Mouse (Mus musculus): ENCODE measurements around the gene Ptgs1. TPM values are rescaled to one million over a fixed set of nuclear protein-coding genes. Genes with fewer than 3 reads are reported as not detected.

Ptgs1 gene
- polyA plus RNA-seq, 2 experiments from 2014 or later, result 0.56 to 0.78 TPM

- no peak for ATAC-seq
Observed at GRCm38 (mm10) chr2:36215203-36215739, 15.0 kb upstream of the Ptgs1 start.

GRCm38 (mm10) chr2:36216546-36216945 lies 13.7 kb upstream of the Ptgs1 start:
- ATAC-seq, result no peak

GRCm38 (mm10) chr2:36216953-36217573 lies 13.2 kb upstream of the Ptgs1 start:
- ATAC-seq, result no peak

GRCm38 (mm10) chr2:36217692-36218233 lies 12.5 kb upstream of the Ptgs1 start:
- no peak for ATAC-seq

- ATAC-seq, result no peak
Observed at GRCm38 (mm10) chr2:36220106-36220505, 10.1 kb upstream of the Ptgs1 start.

- ATAC-seq, result no peak
Observed at GRCm38 (mm10) chr2:36220891-36221290, 9.3 kb upstream of the Ptgs1 start.

- ATAC-seq, result no peak
Observed at GRCm38 (mm10) chr2:36222168-36222848, 7.9 kb upstream of the Ptgs1 start.

GRCm38 (mm10) chr2:36223436-36223835 lies 6.8 kb upstream of the Ptgs1 start:
- no peak for ATAC-seq

- no peak for ATAC-seq
Observed at GRCm38 (mm10) chr2:36224153-36224552, 6.1 kb upstream of the Ptgs1 start.

GRCm38 (mm10) chr2:36224599-36224998 lies 5.6 kb upstream of the Ptgs1 start:
- no peak for ATAC-seq

- no peak for ATAC-seq
Observed at GRCm38 (mm10) chr2:36230967-36231366, 741 bp downstream of the Ptgs1 start.

- no peak for ATAC-seq
Observed at GRCm38 (mm10) chr2:36234526-36235368, 4.5 kb downstream of the Ptgs1 start.

- ATAC-seq, result no peak
Observed at GRCm38 (mm10) chr2:36235917-36236316, 5.7 kb downstream of the Ptgs1 start.

GRCm38 (mm10) chr2:36236889-36237288 lies 6.7 kb downstream of the Ptgs1 start:
- no peak for ATAC-seq

- ATAC-seq, result no peak
Observed at GRCm38 (mm10) chr2:36237557-36237956, 7.3 kb downstream of the Ptgs1 start.

- ATAC-seq, result no peak
Observed at GRCm38 (mm10) chr2:36238467-36238866, 8.2 kb downstream of the Ptgs1 start.

- ATAC-seq, result no peak
Observed at GRCm38 (mm10) chr2:36238951-36239350, 8.7 kb downstream of the Ptgs1 start.

- no peak for ATAC-seq
Observed at GRCm38 (mm10) chr2:36242514-36242913, 12.3 kb downstream of the Ptgs1 start.

GRCm38 (mm10) chr2:36243296-36243891 lies 13.2 kb downstream of the Ptgs1 start:
- ATAC-seq, result no peak

- ATAC-seq, result no peak
Observed at GRCm38 (mm10) chr2:36243892-36244309, 13.7 kb downstream of the Ptgs1 start.

GRCm38 (mm10) chr2:36244705-36245104 lies 14.5 kb downstream of the Ptgs1 start:
- no peak for ATAC-seq

GRCm38 (mm10) chr2:36247964-36248363 lies 17.7 kb downstream of the Ptgs1 start:
- ATAC-seq, result no peak

- no peak for ATAC-seq
Observed at GRCm38 (mm10) chr2:36251156-36251555, 20.9 kb downstream of the Ptgs1 start.

Data from activated CD4-positive, CD25-positive, alpha-beta regulatory T cell, adult 4 months (primary cell).